Comparison of ENCODE assay signal across 11 mouse cellular contexts in genomic region chr16:74092997-74093801, GRCm38 (mm10).
DNase-seq lines count a peak whose midpoint lies in the region; ATAC-seq lines count a peak whose summit lies in the region.
"Had no signal": no experiment of that assay in that cellular context is flagged by ENCODE, and none has a peak within 500 bp of the region (broad histone marks: within the 10 kb centered on the region; RNA-seq: fewer than 3 reads in every experiment).

No protein-coding gene starts in this region.

- ATAC-seq in hindbrain, embryonic 16.5 days, result no peak; the same call in 1 of the 2 replicates
- ATAC-seq in embryonic facial prominence, embryonic 15.5 days (ENCODE audit: insufficient number of reproducible peaks, low FRiP score, low TSS enrichment, low read depth), result peak; percentile 80
- peak; percentile 87 for ATAC-seq in limb, embryonic 12.5 days (ENCODE audit: insufficient number of reproducible peaks, insufficient read depth, low FRiP score, low TSS enrichment, low read depth)
- ATAC-seq in monocyte, adult 5-6 weeks (replicated peaks; ENCODE audit: insufficient number of reproducible peaks, low FRiP score, low TSS enrichment, poor library complexity, severe bottlenecking), result no peak
- ATAC-seq in inflammation-experienced regulatory T-cells, adult 6 months, result no peak

- H3K27ac ChIP-seq in hindbrain, embryonic 10.5 days, result 0 out of 2 replicates have a peak overlapping the region, but pooled peaks have one; percentile 30
- no peak overlapping the region for H3K27ac ChIP-seq in hindbrain, embryonic 16.5 days (ENCODE audit: low read depth, low read length)
- H3K27ac ChIP-seq in embryonic facial prominence, embryonic 15.5 days (replicated peaks), result peak overlapping the region; percentile 59
- peak overlapping the region; percentile 92 for H3K27ac ChIP-seq in limb, embryonic 12.5 days
- H3K27ac ChIP-seq: hindbrain, embryonic 15.5 days had no signal

- no peaks in the 10 kb centered on the region for H3K27me3 ChIP-seq in hindbrain, embryonic 10.5 days (ENCODE audit: insufficient read depth, poor library complexity, severe bottlenecking)
- H3K27me3 ChIP-seq in hindbrain, embryonic 16.5 days (replicated peaks; ENCODE audit: control insufficient read depth, insufficient read depth, low read length), result no peaks in the 10 kb centered on the region
- H3K27me3 ChIP-seq in embryonic facial prominence, embryonic 15.5 days, result no peaks in the 10 kb centered on the region
- H3K27me3 ChIP-seq in limb, embryonic 12.5 days, result no peaks in the 10 kb centered on the region
- H3K27me3 ChIP-seq: hindbrain, embryonic 15.5 days; megakaryocyte, embryonic 14.5 days had no signal

- DNase-seq in hindbrain, embryonic 10.5 days (ENCODE audit: low spot score), result peak; percentile 16
- DNase-seq in R1 (ENCODE audit: low read depth, low spot score), result peak; percentile 10
- no peak for DNase-seq in right cerebral cortex, postnatal 36 days (ENCODE audit: low spot score in 2 of 2)
- DNase-seq: B cell, adult 2 months had no signal

- WGBS in hindbrain, embryonic 10.5 days, result 66% methylated on average over 7 of the region's 7 CpGs
- WGBS in hindbrain, embryonic 16.5 days, result 57% methylated on average over 7 of the region's 7 CpGs
- WGBS in embryonic facial prominence, embryonic 15.5 days, result 21% methylated on average over 7 of the region's 7 CpGs
- 10% methylated on average over 7 of the region's 7 CpGs for WGBS in limb, embryonic 12.5 days

- no peaks in the 10 kb centered on the region for H3K9me3 ChIP-seq in hindbrain, embryonic 10.5 days
- H3K9me3 ChIP-seq in hindbrain, embryonic 16.5 days (ENCODE audit: control insufficient read depth, low read length), result no peaks in the 10 kb centered on the region
- no peaks in the 10 kb centered on the region for H3K9me3 ChIP-seq in embryonic facial prominence, embryonic 15.5 days (replicated peaks)
- no peaks in the 10 kb centered on the region for H3K9me3 ChIP-seq in limb, embryonic 12.5 days
- H3K9me3 ChIP-seq: hindbrain, embryonic 15.5 days; megakaryocyte, embryonic 14.5 days had no signal

- no peak overlapping the region for H3K4me2 ChIP-seq in hindbrain, embryonic 16.5 days (ENCODE audit: low read length)
- peak overlapping the region; percentile 24; the same call in 1 of the 2 replicates for H3K4me2 ChIP-seq in embryonic facial prominence, embryonic 15.5 days (replicated peaks)
- H3K4me2 ChIP-seq in limb, embryonic 12.5 days, result peak overlapping the region; percentile 37
- H3K4me2 ChIP-seq: hindbrain, embryonic 15.5 days had no signal

- no peak overlapping the region for H3K4me3 ChIP-seq in hindbrain, embryonic 10.5 days
- no peak overlapping the region for H3K4me3 ChIP-seq in hindbrain, embryonic 16.5 days (ENCODE audit: low read length)
- H3K4me3 ChIP-seq in embryonic facial prominence, embryonic 15.5 days (replicated peaks), result no peak overlapping the region
- 0 out of 2 replicates have a peak overlapping the region, but pooled peaks have one; percentile 0 for H3K4me3 ChIP-seq in limb, embryonic 12.5 days (replicated peaks)
- H3K4me3 ChIP-seq: hindbrain, embryonic 15.5 days; megakaryocyte, embryonic 14.5 days had no signal

- no peak overlapping the region for H3K9ac ChIP-seq in hindbrain, embryonic 16.5 days (ENCODE audit: low read depth, low read length)
- H3K9ac ChIP-seq in embryonic facial prominence, embryonic 15.5 days, result no peak overlapping the region
- H3K9ac ChIP-seq in limb, embryonic 12.5 days (replicated peaks), result no peak overlapping the region
- H3K9ac ChIP-seq: hindbrain, embryonic 15.5 days had no signal

- peaks cover 3% of the 10 kb centered on the region; the same call in 1 of the 2 replicates for H3K4me1 ChIP-seq in hindbrain, embryonic 10.5 days (replicated peaks)
- H3K4me1 ChIP-seq in hindbrain, embryonic 16.5 days (ENCODE audit: control insufficient read depth, insufficient read depth, low read depth, low read length), result no peaks in the 10 kb centered on the region
- H3K4me1 ChIP-seq in embryonic facial prominence, embryonic 15.5 days, result peaks cover 16% of the 10 kb centered on the region
- peaks cover 20% of the 10 kb centered on the region for H3K4me1 ChIP-seq in limb, embryonic 12.5 days (replicated peaks)
- H3K4me1 ChIP-seq: megakaryocyte, embryonic 14.5 days had no signal

- H3K36me3 ChIP-seq in hindbrain, embryonic 10.5 days, result no peaks in the 10 kb centered on the region
- no peaks in the 10 kb centered on the region for H3K36me3 ChIP-seq in hindbrain, embryonic 16.5 days (ENCODE audit: control insufficient read depth, insufficient read depth, low read length)
- no peaks in the 10 kb centered on the region for H3K36me3 ChIP-seq in embryonic facial prominence, embryonic 15.5 days
- H3K36me3 ChIP-seq in limb, embryonic 12.5 days, result no peaks in the 10 kb centered on the region
- H3K36me3 ChIP-seq: hindbrain, embryonic 15.5 days had no signal

Comparison
In these comparisons a context has a peak if more than half of its experiments do, and no peak if none do; other contexts are left out.
1. DNase-seq: peak in hindbrain, embryonic 10.5 days (single experiment) and R1 (single experiment); none in right cerebral cortex, postnatal 36 days (0 of 2).
2. ATAC-seq: peak in embryonic facial prominence, embryonic 15.5 days (single experiment) and limb, embryonic 12.5 days (single experiment); none in hindbrain, embryonic 16.5 days (single experiment), monocyte, adult 5-6 weeks (single experiment) and inflammation-experienced regulatory T-cells, adult 6 months (single experiment).